Mouse (Mus musculus) ovary, adult 18-20 months (tissue): ENCODE data around the gene Avl9.

Source experiments
- DNase-seq: peaks from one replicate; pipeline ENCODE4 v3.0.0; 2022; ENCODE audit warnings: low spot score, mixed read lengths

The Avl9 gene

GRCm38 (mm10) chr6:56714574-56715269 lies at the start of gene Avl9:
Avl9 (plus strand) TSS chr6:56714899.
- DNase-seq, result peak; percentile 97

- DNase-seq, result no peak
Observed at GRCm38 (mm10) chr6:56688238-56688637, 26.5 kb upstream of the Avl9 start.

DNA sequence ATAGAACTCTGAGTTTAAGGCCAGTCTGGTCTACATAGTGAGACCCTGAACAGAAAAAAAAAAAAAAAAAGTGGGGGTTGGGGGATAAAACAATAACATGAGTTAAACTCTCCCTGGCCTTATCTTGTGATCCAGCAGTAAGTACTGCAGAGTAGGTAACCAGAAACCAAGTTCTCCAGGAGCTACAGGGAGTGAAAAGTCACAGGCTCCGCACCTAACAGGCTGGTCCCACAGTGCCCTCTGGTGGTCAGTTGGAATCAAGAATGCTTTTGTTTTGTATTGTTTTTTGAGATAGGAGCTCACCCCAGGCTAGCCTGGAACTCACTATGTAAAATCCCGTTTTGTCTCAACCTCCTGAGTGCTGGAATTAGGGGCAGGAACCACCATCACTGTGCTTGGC lies 23.5 kb upstream of the Avl9 start:
- DNase-seq, result peak; percentile 9

- no peak for DNase-seq
Observed at GRCm38 (mm10) chr6:56692445-56692844, 22.3 kb upstream of the Avl9 start.

DNA sequence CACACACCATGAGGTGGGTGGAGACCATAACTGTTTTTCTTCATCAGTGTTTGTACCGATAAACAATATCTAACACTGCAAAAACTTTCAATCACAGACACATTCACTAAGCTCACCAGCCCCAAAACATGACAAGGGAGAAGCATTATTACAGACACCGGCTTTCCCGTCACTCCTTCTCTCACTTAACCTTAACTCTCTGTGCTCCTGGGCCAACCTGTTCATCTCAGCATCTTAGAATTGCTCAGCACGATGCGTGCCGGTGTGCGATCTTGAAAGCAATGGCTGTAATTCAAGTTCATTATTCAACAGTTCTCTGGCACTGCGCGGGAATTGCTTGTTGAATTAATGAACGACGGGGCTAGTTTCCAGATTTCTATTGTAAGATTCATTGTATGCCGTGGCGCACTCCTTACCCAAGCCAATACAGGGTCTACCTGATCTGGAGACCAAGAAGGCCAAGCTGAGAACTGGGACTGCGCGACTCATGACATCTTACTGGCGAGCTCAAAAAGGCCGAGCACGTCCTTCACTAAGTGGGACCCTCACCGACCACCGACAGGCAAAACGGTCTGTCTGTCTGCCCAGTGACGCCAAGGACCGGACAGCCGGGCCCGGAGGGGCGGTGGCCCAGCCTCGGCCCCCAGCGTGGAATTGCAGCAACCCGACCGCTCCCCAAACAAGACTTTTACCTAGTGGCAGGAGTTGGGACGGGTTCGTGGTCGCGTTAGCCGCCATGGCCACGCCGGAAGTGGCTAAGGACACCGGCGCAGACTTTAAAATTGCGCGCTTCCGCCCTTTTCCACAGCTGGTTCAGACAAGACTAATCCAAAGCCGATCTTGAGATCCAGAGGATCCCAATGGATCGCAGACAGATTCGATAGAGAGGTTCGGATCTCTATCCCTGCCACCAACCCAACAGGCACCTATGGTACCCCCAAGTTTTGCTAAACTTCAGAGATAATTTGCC lies 10.5 kb upstream of the Avl9 start, which contains the start of gene Lsm5:
Gene Lsm5 (minus strand): TSS at position 780 of the 970 bp plus-strand sequence.
- peak; percentile 65 for DNase-seq

DNA sequence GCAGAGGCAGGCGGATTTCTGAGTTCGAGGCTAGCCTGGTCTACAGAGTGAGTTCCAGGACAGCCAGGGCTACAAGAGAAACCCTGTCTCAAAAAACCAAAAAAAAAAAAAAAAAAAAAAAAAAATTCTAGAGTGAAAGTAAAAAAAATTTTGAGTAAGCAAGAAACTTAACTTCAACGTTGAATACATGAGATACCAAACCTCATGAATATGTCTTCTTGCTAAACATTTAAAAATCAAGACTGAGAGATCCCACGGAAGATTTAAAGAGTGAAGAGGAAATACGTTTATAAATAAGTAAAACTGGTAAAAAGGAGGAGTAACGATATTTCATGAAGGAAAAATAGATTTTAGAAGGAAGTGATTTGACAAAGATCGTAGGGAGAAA lies 519 bp upstream of the Avl9 start:
- DNase-seq, result no peak

DNA sequence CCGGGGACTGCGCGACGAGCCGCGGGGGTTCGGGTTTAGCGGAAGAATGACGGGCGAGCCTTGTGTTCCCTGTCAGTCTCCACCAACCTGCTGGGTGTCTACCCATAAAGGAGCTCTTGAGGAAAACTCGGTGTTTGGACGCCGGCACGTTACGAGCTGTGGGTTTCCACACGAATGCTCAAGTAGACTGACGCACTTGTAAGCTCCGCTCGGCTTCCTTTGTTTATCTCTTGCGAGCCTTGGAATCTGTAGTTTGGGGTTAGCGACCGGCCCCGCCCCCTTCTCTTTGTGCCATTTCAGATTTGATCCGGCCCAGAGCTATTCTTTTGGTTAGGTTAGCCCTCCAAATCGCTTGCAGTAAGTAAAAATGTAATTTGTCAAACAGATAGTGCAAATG lies 569 bp downstream of the Avl9 start:
- no peak for DNase-seq

GRCm38 (mm10) chr6:56719071-56719470 lies 4.4 kb downstream of the Avl9 start:
- DNase-seq, result no peak

DNA sequence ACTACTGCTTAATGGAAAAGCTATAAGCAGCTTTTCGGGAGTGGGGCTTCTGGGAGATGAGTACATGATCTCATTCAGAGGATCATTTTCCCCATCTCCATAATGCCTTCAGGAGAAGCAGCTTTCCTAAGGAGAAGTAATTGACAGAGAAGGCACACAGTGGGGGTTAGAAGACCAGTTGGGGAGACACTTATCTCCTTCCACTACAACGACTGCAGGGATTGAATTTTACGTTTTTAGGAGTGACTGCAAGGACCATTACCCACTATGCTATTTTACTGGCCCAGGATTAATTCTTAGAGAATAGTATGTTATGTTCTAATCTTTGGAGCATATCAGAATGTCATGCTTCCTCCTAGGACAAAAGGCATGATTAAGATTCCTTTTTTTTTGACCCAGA lies 6.2 kb downstream of the Avl9 start:
- no peak for DNase-seq

GRCm38 (mm10) chr6:56732545-56732944 lies 17.8 kb downstream of the Avl9 start:
- no peak for DNase-seq

DNA sequence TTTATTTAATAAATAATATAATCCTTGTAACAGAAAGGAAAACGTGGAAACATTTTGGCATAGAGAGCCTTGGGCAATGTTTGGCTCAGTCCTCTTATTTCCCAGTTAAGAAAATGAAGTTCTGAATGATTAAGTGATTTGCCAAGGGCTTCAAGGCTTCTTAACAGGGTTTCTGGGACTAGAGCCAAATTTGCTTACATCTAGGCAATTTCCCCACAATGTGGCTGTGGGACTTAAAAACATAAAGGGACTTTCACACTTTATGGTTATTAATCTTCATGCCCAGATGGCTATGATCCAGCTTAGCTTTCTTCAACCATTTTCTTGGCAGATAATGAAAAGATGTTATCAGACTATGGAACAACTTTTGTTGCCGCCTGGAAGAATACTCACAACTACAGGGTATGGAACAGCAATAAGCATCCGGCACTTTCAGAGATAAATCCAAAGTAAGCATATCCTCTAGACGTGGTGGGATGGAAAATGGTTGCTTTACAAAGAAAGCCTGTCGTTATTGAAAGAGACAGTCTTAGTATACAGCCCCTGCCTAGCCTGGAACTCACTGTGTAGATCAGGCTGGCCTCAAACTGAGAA lies 31.3 kb downstream of the Avl9 start:
- DNase-seq, result no peak

GRCm38 (mm10) chr6:56753719-56754118 lies 39.0 kb downstream of the Avl9 start:
- DNase-seq, result no peak

- DNase-seq, result no peak
Observed at GRCm38 (mm10) chr6:56756117-56756516, 41.4 kb downstream of the Avl9 start.

DNA sequence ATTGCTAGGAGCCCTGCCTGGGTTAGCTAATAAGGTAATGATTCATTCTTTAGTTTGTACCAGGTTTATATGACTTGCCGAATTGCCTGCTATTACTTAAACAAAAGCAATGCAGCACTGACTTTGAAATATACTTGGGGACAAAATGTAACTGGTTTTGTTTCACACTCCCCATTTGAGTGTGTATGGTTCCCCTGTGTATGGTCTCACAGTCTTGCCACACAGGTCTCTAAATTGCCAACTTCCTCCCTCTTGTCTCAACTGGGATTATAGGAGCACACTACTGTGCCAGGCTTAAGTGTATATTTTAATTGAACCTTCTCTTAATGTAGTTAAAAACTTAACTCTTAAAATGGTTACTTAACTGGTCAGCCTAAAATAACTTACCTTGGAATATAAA lies 44.6 kb downstream of the Avl9 start:
- DNase-seq, result no peak

- no peak for DNase-seq
Observed at GRCm38 (mm10) chr6:56765265-56765664, 50.6 kb downstream of the Avl9 start.

- no peak for DNase-seq
Observed at GRCm38 (mm10) chr6:56765696-56766095, 51.0 kb downstream of the Avl9 start.

DNA sequence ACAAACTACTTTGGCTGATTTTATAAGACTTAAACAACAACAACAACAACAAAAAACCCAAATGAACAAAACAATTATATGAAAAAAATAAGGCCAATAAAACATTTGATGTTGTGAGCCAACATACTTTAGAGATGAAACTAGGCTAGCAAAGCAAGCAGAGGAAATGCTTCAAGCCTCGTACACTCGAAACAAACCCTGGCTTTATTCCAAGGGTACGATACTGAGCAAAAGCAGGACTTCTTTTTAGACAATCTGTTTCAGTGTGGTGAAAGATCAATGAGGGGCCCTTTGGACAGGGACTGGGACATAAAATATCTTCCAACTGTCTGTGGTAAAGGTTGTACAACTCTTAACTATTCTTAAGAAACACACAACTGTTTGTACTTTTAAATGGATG lies 61.1 kb downstream of the Avl9 start:
- no peak for DNase-seq

DNA sequence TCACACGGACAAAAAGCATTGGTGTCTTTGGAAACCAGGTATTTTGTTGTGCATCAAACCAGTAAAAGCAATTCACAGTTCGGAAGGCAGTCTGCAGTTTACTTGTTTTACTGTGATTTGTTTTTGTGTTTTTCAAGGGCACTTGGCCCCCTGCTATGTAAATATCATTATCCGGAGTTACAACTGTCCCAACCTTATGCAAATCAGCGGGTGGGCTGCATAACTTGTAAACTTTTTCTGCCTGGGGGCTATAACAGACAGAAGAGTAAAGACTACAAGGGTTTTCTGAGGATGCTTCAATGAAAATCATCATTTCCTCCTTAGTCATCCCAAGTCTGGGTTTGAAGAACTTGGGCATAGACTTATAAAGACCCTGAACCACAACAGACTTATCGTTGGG lies 64.9 kb downstream of the Avl9 start:
- no peak for DNase-seq

GRCm38 (mm10) chr6:56783561-56784272 lies 69.0 kb downstream of the Avl9 start:
- no peak for DNase-seq

DNA sequence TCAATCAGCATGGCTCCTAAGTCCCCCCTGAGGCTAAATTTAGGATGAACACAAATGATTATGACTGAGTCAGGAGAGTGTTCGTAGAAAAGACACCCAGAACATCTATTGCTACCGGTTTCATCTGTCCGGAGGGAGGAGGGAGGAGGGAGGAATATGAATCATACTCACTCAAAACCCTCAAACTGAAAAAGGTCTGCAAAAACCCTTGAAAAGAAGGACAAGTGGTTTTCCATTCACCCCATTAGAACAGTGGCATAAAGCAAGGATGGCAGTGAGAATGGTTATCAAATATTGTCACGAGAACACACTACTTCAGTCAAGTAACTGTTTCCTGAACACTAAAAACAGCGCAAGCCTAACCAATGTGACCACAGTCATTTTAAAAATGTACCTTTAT lies 70.4 kb downstream of the Avl9 start:
- DNase-seq, result no peak

DNA sequence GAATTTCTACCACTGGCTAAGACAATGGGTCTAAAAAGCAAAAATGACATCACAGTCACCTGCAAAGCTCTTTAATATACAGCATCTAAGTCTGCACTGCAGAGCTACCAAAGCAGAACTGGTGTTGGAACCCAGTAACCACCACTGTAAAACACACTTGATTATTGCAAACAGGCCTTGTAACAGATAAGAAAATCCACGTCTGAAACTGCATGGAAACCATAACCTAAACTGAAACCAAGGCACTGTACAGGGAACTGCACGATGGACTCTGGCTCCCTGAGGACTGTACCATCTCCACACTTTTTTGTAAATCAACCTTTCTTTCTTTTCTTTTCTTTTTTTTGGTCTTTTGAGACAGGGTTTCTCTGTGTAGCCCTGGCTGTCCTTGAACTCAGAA lies 73.0 kb downstream of the Avl9 start:
- DNase-seq, result no peak

- no peak for DNase-seq
Observed at GRCm38 (mm10) chr6:56789336-56789735, 74.6 kb downstream of the Avl9 start.
